Mouse (Mus musculus) cerebellum, adult 2 months (tissue): ENCODE measurements around the gene Rufy3. TPM values are rescaled to one million over a fixed set of nuclear protein-coding genes. Genes with fewer than 3 reads are reported as not detected.

Source experiments
- DNase-seq, 2 experiments: peaks; one replicate each; pipeline ENCODE4 v3.0.0; 2021
- H3K27ac ChIP-seq: fragments of 200-500 bp; 2 replicates; pipeline ENCODE4 v1.5.1; 2012; ENCODE audit warnings: low read length, control low read depth, inconsistent platforms; ENCODE audit not compliant: insufficient read depth
- H3K27me3 ChIP-seq: fragments of 200-500 bp; 2 replicates; pipeline ENCODE4 v1.6.1; 2012; ENCODE audit warnings: inconsistent platforms, mild to moderate bottlenecking, low read length, moderate library complexity; ENCODE audit not compliant: control insufficient read depth, insufficient read depth
- H3K4me1 ChIP-seq: fragments of 200-500 bp; 2 replicates; pipeline ENCODE4 v1.6.1; 2011; ENCODE audit warnings: low read length; ENCODE audit not compliant: control insufficient read depth, insufficient read depth
- H3K4me3 ChIP-seq: fragments of 200-500 bp; replicated peaks from 2 replicates; pipeline ENCODE3; 2011; ENCODE audit warnings: mild to moderate bottlenecking, low read depth, low read length, control low read depth; ENCODE audit not compliant: insufficient read depth
- CTCF ChIP-seq: fragments of 200-500 bp; IDR thresholded peaks from 2 replicates; pipeline ENCODE4 v1.5.1; 2011; ENCODE audit warnings: low read depth, mild to moderate bottlenecking, control low read depth, low read length, moderate library complexity, borderline replicate concordance; ENCODE audit not compliant: insufficient read depth
- POLR2A ChIP-seq: fragments of 200-500 bp; IDR thresholded peaks from 2 replicates; pipeline ENCODE4 v1.6.1; 2011; ENCODE audit warnings: low read length, control low read depth, borderline replicate concordance; ENCODE audit not compliant: insufficient read depth
- WGBS: fragments of 180-500 bp; shearing (Covaris S2); methylation state at CpG from one replicate; pipeline ENCODE4 v1.1.7; 2018; 5-methylcytosine and 5-hydroxymethylcytosine counted together
- polyA plus RNA-seq: library from polyadenylated mRNA; depleted of rRNA; stranded (reverse); fragments of >200 nt; gene quantifications from 2 replicates; pipeline ENCODE4 v1.2.3, GENCODE M21; 2012

Rufy3 gene
- polyA plus RNA-seq, 1 experiment: 139 TPM

GRCm38 (mm10) chr5:88685306-88685705, 120.5 kb downstream of the Rufy3 start:
- Histone ChIP-seq H3K4me3 (no peak overlapping the region), H3K27ac (no peak overlapping the region), H3K27me3 (no peaks in the 10 kb centered on the region), H3K4me1 (no peaks in the 10 kb centered on the region)
- DNase-seq: no peak
- WGBS: 29% methylated on average over 6 of the region's 6 CpGs
- no peak for TF ChIP-seq POLR2A
- TF ChIP-seq CTCF: no peak

GRCm38 (mm10) chr5:88685745-88686299, 121.0 kb downstream of the Rufy3 start:
- H3K4me1 ChIP-seq: no peaks in the 10 kb centered on the region
- DNase-seq: no peak
- no peak overlapping the region for H3K4me3 ChIP-seq
- WGBS: 84% methylated on average over 6 of the region's 6 CpGs
- TF ChIP-seq CTCF: no peak
- no peak for TF ChIP-seq POLR2A
- H3K27me3 ChIP-seq: no peaks in the 10 kb centered on the region
- no peak overlapping the region for H3K27ac ChIP-seq

GRCm38 (mm10) chr5:88687996-88688406, 123.2 kb downstream of the Rufy3 start:
- H3K4me3 ChIP-seq: no peak overlapping the region
- no peak overlapping the region for H3K27ac ChIP-seq
- TF ChIP-seq CTCF (no peak), POLR2A (no peak)
- no peaks in the 10 kb centered on the region for H3K4me1 ChIP-seq
- no peaks in the 10 kb centered on the region for H3K27me3 ChIP-seq
- WGBS: 86% methylated on average over 8 of the region's 8 CpGs
- no peak for DNase-seq

GRCm38 (mm10) chr5:88688583-88689187, 123.8 kb downstream of the Rufy3 start:
- Histone ChIP-seq H3K4me3 (no peak overlapping the region), H3K4me1 (no peaks in the 10 kb centered on the region), H3K27me3 (no peaks in the 10 kb centered on the region), H3K27ac (no peak overlapping the region)
- TF ChIP-seq CTCF (no peak), POLR2A (no peak)
- DNase-seq: no peak
- 81% methylated on average over 15 of the region's 15 CpGs for WGBS

- Histone ChIP-seq H3K27ac (no peak overlapping the region), H3K4me3 (no peak overlapping the region), H3K27me3 (no peaks in the 10 kb centered on the region), H3K4me1 (no peaks in the 10 kb centered on the region)
- WGBS: 73% methylated on average over 3 of the region's 3 CpGs
- DNase-seq: peak; percentile 17 to 42
- TF ChIP-seq POLR2A (no peak), CTCF (peak; percentile 28; the same call in 1 of the 2 replicates)
Measured at GRCm38 (mm10) chr5:88689279-88689938, 124.6 kb downstream of the Rufy3 start.

- no peak overlapping the region for H3K4me3 ChIP-seq
- DNase-seq: no peak
- no peaks in the 10 kb centered on the region for H3K4me1 ChIP-seq
- H3K27ac ChIP-seq: no peak overlapping the region
- H3K27me3 ChIP-seq: no peaks in the 10 kb centered on the region
- TF ChIP-seq CTCF (no peak), POLR2A (no peak)
- 87% methylated on average over 10 of the region's 10 CpGs for WGBS
Measured at GRCm38 (mm10) chr5:88690681-88691505, 126.1 kb downstream of the Rufy3 start.

GRCm38 (mm10) chr5:88691506-88692095, 126.8 kb downstream of the Rufy3 start:
- DNase-seq: no peak
- H3K27me3 ChIP-seq: no peaks in the 10 kb centered on the region
- no peak for TF ChIP-seq CTCF
- TF ChIP-seq POLR2A: no peak
- no peaks in the 10 kb centered on the region; the same call in 1 of the 2 replicates for H3K4me1 ChIP-seq
- 75% methylated on average over 6 of the region's 6 CpGs for WGBS
- H3K27ac ChIP-seq: no peak overlapping the region
- no peak overlapping the region for H3K4me3 ChIP-seq
